Mouse (Mus musculus) neural tube, embryonic 14.5 days (tissue): ENCODE results near the gene Rexo2. TPM values are rescaled to one million over a fixed set of nuclear protein-coding genes. Genes with fewer than 3 reads are reported as not detected.
"Not testable (repeated sequence)": the region's sequence is repeated elsewhere in the genome, so short reads cannot be mapped to it uniquely, and the experiment has no call there.

Source experiments
- ATAC-seq: fragments of 200-750 bp; cut with Nextera tagmentation; 2 replicates; pipeline ENCODE4 v1.8.0; 2017; ENCODE audit warnings: low read depth, mild to moderate bottlenecking, moderate TSS enrichment, moderate library complexity
- H3K27ac ChIP-seq: fragments of 300-500 bp; sonication (generic); 2 replicates; pipeline ENCODE4 v1.5.1; 2014; ENCODE audit warnings: low read depth, mild to moderate bottlenecking, control low read depth, low read length, moderate library complexity, mixed read lengths
- H3K27me3 ChIP-seq: fragments of 300-500 bp; sonication (generic); 2 replicates; pipeline ENCODE4 v1.6.1; 2014; ENCODE audit warnings: low read length; ENCODE audit not compliant: control insufficient read depth, insufficient read depth
- H3K36me3 ChIP-seq: fragments of 300-500 bp; sonication (generic); 2 replicates; pipeline ENCODE4 v1.6.1; 2014; ENCODE audit warnings: low read length, mixed read lengths; ENCODE audit not compliant: control insufficient read depth, insufficient read depth
- H3K4me1 ChIP-seq: fragments of 300-500 bp; sonication (generic); 2 replicates; pipeline ENCODE4 v1.6.1; 2014; ENCODE audit warnings: low read length; ENCODE audit not compliant: control insufficient read depth, insufficient read depth
- H3K4me2 ChIP-seq: fragments of 300-500 bp; sonication (generic); 2 replicates; pipeline ENCODE4 v1.6.1; 2014; ENCODE audit warnings: mild to moderate bottlenecking, low read depth, low read length, control low read depth
- H3K4me3 ChIP-seq: fragments of 300-500 bp; sonication (generic); 2 replicates; pipeline ENCODE4 v1.5.1; 2014; ENCODE audit warnings: low read depth, low read length, control low read depth, mixed read lengths
- H3K9ac ChIP-seq: fragments of 300-500 bp; sonication (generic); replicated peaks from 2 replicates; pipeline ENCODE4 v1.6.1; 2014; ENCODE audit warnings: low read depth, mild to moderate bottlenecking, control low read depth, low read length, mixed read lengths
- H3K9me3 ChIP-seq: fragments of 300-500 bp; sonication (generic); 2 replicates; pipeline ENCODE4 v1.6.1; 2016; ENCODE audit warnings: low read length; ENCODE audit not compliant: control insufficient read depth
- WGBS: fragments of 180-500 bp; shearing (Covaris S2); extraction: QIAGEN DNeasy Blood & Tissue Kit; methylation state at CpG from one replicate; pipeline ENCODE4 v1.1.7; 2014; 5-methylcytosine and 5-hydroxymethylcytosine counted together
- polyA plus RNA-seq: library from polyadenylated mRNA; unstranded; fragments of >200 nt; fragmentation: Nextera tagmentation; extraction: Ambion mirVana; gene quantifications from 2 replicates; pipeline ENCODE4 v1.2.1, GENCODE M21; 2014

Gene Rexo2
- polyA plus RNA-seq, 1 experiment from 2014 or later, result 87.1 TPM

GRCm38 (mm10) chr9:48476236-48477165 lies 3.9 kb downstream of the Rexo2 start:
- no peak for ATAC-seq
- no peak overlapping the region for H3K27ac ChIP-seq
- H3K9ac ChIP-seq, result no peak overlapping the region
- 96% methylated on average over 10 of the region's 10 CpGs for WGBS
- H3K4me3 ChIP-seq, result no peak overlapping the region
- no peaks in the 10 kb centered on the region for H3K9me3 ChIP-seq
- no peaks in the 10 kb centered on the region for H3K4me1 ChIP-seq
- H3K4me2 ChIP-seq, result no peak overlapping the region
- H3K36me3 ChIP-seq, result no peaks in the 10 kb centered on the region
- H3K27me3 ChIP-seq, result no peaks in the 10 kb centered on the region

GRCm38 (mm10) chr9:48474367-48474766 lies 6.1 kb downstream of the Rexo2 start:
- H3K4me2 ChIP-seq, result no peak overlapping the region
- no peaks in the 10 kb centered on the region for H3K36me3 ChIP-seq
- H3K9ac ChIP-seq, result no peak overlapping the region
- no peaks in the 10 kb centered on the region for H3K4me1 ChIP-seq
- no peaks in the 10 kb centered on the region for H3K9me3 ChIP-seq
- no peak overlapping the region for H3K27ac ChIP-seq
- 96% methylated on average over 9 of the region's 9 CpGs for WGBS
- ATAC-seq, result no peak
- no peak overlapping the region for H3K4me3 ChIP-seq
- no peaks in the 10 kb centered on the region for H3K27me3 ChIP-seq

GRCm38 (mm10) chr9:48473131-48473530 lies 7.3 kb downstream of the Rexo2 start:
- no peak overlapping the region for H3K27ac ChIP-seq
- WGBS, result 94% methylated on average over 12 of the region's 12 CpGs
- H3K4me1 ChIP-seq, result no peaks in the 10 kb centered on the region
- no peak for ATAC-seq
- H3K9me3 ChIP-seq, result no peaks in the 10 kb centered on the region
- no peaks in the 10 kb centered on the region for H3K27me3 ChIP-seq
- H3K9ac ChIP-seq, result no peak overlapping the region
- no peak overlapping the region for H3K4me2 ChIP-seq
- H3K36me3 ChIP-seq, result no peaks in the 10 kb centered on the region
- H3K4me3 ChIP-seq, result no peak overlapping the region

DNA sequence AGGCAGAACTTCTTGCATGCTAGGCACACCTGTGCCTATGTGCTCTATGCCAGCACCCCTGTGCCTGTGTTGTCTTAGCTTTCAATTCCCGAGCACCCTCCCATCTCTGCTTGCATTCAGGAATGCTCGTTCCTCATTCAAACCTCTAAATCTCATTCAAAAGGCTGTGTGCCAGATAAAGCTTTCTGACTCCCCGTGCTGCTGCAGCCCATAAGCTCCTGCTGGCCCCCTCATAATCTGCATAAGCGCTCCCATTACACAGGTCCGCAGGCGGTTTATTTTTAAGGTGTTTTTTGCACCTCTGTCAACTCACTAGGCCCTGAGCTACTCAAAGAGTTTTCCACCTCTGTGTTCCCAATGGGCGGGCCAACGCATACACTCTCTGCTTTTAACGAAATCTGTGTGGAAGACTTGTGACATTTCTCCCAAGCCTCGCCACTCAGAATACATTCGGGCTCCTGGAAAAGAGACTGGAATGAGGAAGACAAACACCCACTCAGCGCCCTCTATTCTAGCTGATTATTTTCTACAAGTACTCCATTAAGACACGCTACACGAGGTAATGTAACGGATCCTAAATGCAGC lies 7.9 kb downstream of the Rexo2 start:
- H3K4me1 ChIP-seq, result no peaks in the 10 kb centered on the region
- no peak overlapping the region for H3K27ac ChIP-seq
- H3K9me3 ChIP-seq, result no peaks in the 10 kb centered on the region
- H3K9ac ChIP-seq, result no peak overlapping the region
- 0 out of 2 replicates have a peak, but pooled peaks cover under 1% of the 10 kb centered on the region for H3K36me3 ChIP-seq
- ATAC-seq, result no peak
- H3K4me3 ChIP-seq, result no peak overlapping the region
- H3K4me2 ChIP-seq, result no peak overlapping the region
- 92% methylated on average over 15 of the region's 15 CpGs for WGBS
- no peaks in the 10 kb centered on the region for H3K27me3 ChIP-seq

DNA sequence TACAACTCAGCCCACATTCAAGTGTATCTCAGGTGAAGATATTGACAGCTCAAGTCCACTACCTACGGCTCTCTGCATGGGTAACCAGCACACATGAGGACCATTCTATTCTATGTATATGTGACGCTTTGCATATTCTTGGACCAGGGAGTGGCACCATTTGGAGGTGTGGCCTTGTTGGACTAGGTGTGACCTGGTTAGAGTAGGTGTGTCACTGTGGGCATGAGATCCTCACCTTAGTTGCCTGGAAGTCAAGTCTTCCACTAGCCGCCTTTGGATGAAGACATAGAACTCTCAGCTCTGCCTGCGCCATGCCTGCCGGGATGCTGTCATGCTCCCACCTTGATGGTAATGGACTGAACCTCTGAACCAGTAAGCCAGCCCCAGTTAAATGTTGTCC lies 13.0 kb downstream of the Rexo2 start:
- WGBS, result 98% methylated on average over 5 of the region's 5 CpGs
- H3K4me2 ChIP-seq, H3K9ac ChIP-seq, H3K9me3 ChIP-seq, H3K27me3 ChIP-seq, H3K27ac ChIP-seq, H3K4me3 ChIP-seq, H3K36me3 ChIP-seq, ATAC-seq, H3K4me1 ChIP-seq: not testable (repeated sequence)

DNA sequence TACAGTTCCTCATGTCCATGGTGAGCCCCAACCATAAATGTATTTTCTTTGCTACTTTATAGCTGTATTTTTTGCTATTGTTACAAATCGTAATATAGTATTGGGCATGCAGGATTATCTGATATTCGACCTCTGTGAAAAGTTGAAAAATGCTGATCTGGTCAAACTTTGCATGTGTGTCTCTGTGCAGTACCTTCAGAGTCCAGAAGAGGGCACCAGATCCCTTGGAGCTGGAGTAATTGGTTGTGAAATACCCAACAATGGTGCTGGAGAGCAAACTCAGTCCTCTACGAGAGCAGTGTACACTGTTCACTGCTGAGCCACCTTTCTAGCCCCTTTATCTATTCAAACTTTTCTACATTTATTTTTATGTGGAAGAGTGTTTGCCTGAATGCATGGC lies 13.6 kb downstream of the Rexo2 start:
- no peaks in the 10 kb centered on the region for H3K27me3 ChIP-seq
- H3K27ac ChIP-seq, result no peak overlapping the region
- no peak overlapping the region for H3K9ac ChIP-seq
- no peak overlapping the region for H3K4me2 ChIP-seq
- no peaks in the 10 kb centered on the region for H3K9me3 ChIP-seq
- H3K4me1 ChIP-seq, result no peaks in the 10 kb centered on the region
- no peak overlapping the region for H3K4me3 ChIP-seq
- ATAC-seq, result no peak
- WGBS, result 55% methylated on average over 3 of the region's 3 CpGs
- H3K36me3 ChIP-seq, result peaks cover 3% of the 10 kb centered on the region; the same call in 1 of the 2 replicates

DNA sequence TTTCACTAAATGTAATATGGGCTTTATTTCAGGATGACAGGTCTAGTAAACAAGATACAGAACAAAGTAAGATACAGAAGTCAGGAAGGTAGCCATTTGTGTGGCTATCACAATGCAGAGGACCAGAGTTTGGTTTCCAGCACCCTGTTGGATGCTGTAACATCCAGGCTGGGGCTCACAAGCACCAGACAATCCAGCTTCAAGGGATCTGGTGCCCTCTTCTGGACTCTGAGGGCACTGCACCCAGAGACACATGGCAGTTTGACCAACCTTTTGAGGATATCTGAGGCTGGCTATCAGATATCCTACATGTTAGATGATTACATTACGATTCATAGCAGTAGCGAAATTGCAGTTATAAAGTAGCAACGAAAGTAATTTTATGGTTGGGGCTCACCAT lies 14.8 kb downstream of the Rexo2 start:
- WGBS, result 97% methylated on average over 3 of the region's 3 CpGs
- Histone ChIP-seq H3K9me3 (no peaks in the 10 kb centered on the region), H3K27ac (no peak overlapping the region), H3K4me1 (no peaks in the 10 kb centered on the region), H3K4me3 (no peak overlapping the region), H3K9ac (no peak overlapping the region), H3K4me2 (no peak overlapping the region), H3K27me3 (no peaks in the 10 kb centered on the region), H3K36me3 (peaks cover 3% of the 10 kb centered on the region; the same call in 1 of the 2 replicates)
- no peak for ATAC-seq

DNA sequence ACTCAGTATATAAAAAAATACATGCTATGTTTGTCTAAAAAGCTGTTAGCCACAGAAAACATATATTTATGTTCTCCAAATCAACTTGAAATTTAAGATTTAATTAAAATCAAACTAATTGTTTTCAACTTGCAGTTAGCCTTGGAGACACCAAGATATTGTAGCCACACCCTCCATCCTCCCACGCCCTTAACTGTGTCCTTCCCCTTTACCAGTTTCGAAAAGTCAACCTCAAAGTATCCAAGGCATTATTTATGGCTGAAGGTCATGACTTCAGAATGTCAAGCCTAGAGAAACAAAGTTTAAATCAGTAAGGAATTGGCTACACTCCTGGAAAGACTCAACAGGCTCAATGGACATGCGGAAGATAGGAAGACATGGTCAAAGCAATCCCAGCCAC lies 18.9 kb downstream of the Rexo2 start:
- ATAC-seq, result no peak
- Histone ChIP-seq H3K9ac (no peak overlapping the region), H3K4me1 (no peaks in the 10 kb centered on the region), H3K4me2 (no peak overlapping the region), H3K27ac (no peak overlapping the region), H3K27me3 (no peaks in the 10 kb centered on the region), H3K4me3 (no peak overlapping the region), H3K9me3 (no peaks in the 10 kb centered on the region), H3K36me3 (no peaks in the 10 kb centered on the region)
- WGBS, result 87% methylated on average over 3 of the region's 3 CpGs

DNA sequence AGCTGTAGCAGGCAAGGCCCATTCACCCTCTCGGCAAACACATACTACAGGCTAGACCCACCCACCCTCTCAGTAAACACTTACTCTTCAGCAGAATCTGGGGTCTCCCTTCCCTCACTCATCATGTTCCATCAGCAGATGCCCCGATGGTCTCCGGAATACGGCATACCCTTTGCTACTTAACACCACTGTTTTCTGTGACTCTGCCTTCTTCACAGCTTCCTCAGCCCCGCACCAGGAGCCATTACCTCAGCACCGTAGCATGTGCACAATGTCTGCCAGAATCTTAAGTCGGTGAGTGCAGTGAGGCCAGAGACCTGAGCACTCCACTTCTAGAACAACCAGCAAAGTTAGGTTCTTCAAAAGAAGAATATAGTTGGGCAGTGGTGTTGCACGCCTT lies 19.7 kb downstream of the Rexo2 start:
- H3K4me1 ChIP-seq, result no peaks in the 10 kb centered on the region
- no peak overlapping the region for H3K4me3 ChIP-seq
- H3K4me2 ChIP-seq, result no peak overlapping the region
- no peaks in the 10 kb centered on the region for H3K9me3 ChIP-seq
- H3K9ac ChIP-seq, result no peak overlapping the region
- H3K27me3 ChIP-seq, result no peaks in the 10 kb centered on the region
- H3K36me3 ChIP-seq, result no peaks in the 10 kb centered on the region
- H3K27ac ChIP-seq, result no peak overlapping the region
- WGBS, result 97% methylated on average over 8 of the region's 8 CpGs
- no peak for ATAC-seq
